Mouse (Mus musculus) kidney, adult 9 months (tissue): ENCODE measurements around the gene Lrrc20.
"Not testable (repeated sequence)": the region's sequence is repeated elsewhere in the genome, so short reads cannot be mapped to it uniquely, and the experiment has no call there.

Experiments used
- DNase-seq: peaks from one replicate; pipeline ENCODE4 v3.0.0; 2022

Lrrc20 gene

GRCm38 (mm10) chr10:61475594-61476439 is at the start of gene Lrrc20:
TSS of gene Lrrc20 (plus strand) at chr10:61475801.
- DNase-seq, result peak; percentile 87

GRCm38 (mm10) chr10:61426251-61426757 is 49.3 kb upstream of the Lrrc20 start:
- DNase-seq, result peak; percentile 51

DNA sequence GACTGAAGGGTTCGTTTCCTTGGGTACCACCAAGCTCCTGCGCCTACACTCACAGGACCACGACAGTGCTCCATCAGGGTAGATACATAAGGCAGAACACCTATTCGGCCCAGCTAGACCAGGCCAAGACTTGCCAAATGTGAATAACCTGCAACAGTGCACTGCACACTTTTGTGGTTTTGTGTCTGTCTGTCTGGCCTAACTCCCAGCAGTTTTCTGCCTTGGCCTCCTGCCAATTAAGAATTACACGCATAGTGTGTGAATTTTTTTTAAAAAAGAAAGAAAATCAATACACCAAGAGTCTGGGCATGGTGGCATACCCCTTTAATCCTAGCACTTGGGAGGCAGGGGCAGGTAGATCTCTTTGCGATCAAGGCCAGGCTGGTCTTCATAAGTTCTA is 47.6 kb upstream of the Lrrc20 start:
- DNase-seq, result no peak

DNA sequence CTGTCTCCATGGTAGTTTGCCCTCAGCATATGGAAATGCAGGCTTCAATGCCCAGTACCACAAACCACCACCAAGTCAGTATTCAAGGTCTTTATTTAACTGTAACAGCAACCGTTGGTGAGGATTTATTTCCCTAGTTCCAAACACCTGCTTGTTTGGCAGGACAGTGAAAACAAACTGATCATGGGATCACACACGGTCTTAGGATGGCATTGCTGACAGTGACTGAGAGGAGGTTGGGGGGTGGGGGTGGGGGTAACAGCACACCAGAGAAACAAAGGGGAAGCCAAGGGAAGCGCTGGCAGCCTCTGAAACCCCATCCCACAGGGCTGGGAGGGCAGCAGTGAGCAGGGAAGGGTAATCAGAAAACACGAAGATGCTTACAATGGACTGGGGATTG is 47.2 kb upstream of the Lrrc20 start:
- no peak for DNase-seq

DNA sequence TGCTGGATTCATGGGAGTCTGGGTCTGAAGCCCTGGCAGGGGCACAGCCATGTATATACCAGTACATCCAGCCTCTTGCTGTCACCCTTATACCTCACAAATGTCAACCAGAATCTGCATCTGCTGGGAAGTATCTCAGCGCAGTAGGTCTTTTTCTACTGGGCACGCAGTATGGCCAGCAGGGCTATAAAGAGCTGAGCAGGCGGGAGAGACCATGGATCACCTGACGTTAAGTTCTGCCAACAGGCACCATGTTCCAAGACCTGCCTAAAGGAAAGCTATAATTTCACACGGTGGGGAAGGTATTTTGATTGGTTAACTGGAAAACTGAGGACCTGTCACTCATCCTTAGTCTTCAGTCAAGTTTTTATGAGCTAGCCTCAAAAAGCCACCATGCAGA is 46.6 kb upstream of the Lrrc20 start:
- DNase-seq, result no peak

- DNase-seq, result no peak
Observed at GRCm38 (mm10) chr10:61431375-61431774, 44.2 kb upstream of the Lrrc20 start.

- DNase-seq, result peak; percentile 86
Observed at GRCm38 (mm10) chr10:61440202-61440800, 35.3 kb upstream of the Lrrc20 start.

- DNase-seq, result no peak
Observed at GRCm38 (mm10) chr10:61443456-61443855, 32.1 kb upstream of the Lrrc20 start.

- no peak for DNase-seq
Observed at GRCm38 (mm10) chr10:61443876-61444275, 31.7 kb upstream of the Lrrc20 start.

DNA sequence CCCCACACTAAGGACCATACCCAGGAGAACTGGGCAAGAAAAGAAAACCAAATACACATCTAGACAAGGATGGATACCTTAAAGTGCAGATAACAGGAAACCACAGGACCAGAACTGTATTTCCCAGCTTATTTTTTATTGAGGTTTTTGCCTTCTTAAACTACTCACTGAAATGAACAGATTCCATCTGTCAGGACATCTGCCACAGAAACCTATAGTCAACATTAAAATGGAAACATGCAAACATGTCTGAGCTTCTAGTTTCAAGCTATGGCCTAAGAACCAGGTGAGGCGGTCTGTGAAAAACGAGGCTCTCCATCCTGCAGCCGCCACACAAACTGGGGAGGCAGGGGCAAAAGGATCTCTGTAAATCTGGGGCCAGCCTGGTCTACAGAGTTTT is 30.6 kb upstream of the Lrrc20 start:
- no peak for DNase-seq

DNA sequence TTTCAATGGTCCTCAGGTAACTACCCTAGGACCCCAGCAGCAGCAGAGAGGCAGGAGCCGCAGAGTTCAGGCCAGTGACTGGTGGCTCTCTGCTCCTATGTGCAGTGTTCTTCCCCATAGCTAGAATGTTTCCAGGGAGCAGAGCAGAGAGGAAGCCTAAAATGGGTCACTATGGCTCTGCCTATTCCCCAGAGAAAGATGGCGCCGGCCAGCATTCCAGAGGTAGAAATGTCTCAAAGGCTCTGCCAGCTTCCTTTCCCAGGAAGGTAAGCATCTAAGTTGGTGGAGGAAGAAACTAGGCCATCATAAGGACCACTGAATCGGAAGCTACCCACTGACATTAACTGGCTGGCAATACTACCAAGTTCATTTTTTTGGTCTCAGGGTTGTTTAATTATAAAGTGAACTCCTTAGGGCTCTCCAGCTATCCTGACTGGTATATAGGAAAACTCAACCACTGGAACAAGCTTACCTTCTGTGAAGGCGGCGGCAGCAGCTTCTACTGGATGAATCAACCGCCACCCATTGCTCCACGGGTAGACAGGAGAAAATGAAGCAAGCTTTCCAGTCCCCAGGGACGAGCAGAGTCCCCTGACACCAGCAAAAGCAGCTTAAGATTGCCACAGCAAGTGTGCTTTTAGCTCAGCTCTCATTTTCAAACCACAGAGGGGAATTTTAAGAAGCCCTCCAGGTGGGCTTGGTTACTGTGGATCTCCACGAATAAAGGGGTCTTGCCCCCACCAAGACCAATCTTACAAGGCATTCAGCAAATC is 27.8 kb upstream of the Lrrc20 start:
- DNase-seq, result no peak

GRCm38 (mm10) chr10:61448834-61449233 is 26.8 kb upstream of the Lrrc20 start:
- DNase-seq, result no peak

DNA sequence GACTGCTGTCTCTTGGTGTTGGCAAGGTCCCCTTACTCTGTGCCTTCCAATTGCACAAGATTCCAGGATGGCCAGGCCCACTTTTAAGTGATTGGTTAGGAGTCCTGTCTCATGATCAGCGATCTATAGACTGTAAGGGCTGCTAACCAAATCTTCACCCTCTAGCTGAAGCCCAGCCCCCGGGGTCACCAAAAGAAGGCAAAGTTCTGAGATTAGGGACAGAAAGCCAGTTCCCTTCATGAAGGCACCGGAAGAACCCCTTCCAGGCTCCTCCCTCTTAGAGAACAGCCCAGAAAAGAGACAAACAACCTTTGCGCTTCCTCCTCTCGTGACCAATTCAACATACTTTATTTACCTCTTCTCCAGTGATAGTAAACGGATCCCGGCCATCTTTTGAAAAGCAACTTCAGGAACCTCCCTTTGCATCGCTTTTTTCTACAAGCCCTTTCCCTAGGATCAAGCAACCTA is 24.1 kb upstream of the Lrrc20 start:
- DNase-seq, result peak; percentile 73

DNA sequence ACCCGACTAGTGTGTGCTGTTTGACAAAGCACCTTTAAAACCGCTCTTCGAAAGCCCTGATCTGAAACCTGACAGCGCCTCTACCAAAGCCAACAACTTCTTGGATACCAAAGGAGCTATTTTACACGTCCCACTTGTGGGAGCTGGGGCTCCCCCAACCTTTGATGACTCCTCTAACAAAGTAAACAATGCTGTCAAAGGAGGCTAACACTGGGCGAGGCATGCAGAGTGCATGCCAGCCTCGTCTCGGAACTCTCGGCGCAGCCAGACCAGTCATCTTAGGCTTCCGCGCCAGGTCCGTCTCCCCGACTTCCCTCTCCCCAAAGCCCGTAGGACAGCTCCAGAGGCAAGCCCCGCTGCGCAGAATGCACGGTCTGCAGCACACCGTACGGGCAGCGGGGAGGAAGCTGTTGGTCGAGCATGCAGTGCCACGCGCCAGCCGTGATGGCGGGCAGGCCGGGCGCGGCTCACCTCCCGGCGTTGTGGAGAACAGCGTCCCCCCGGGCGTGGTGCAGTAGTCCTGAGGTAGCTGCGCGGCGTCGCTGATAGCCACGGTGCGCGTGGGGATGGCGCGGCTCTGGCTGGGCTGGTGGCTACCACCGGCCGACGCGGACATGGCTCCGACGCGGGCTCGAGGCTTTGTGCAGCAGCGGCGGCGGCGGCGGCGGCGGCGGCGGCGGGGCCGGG is 23.5 kb upstream of the Lrrc20 start:
- peak; percentile 47 for DNase-seq

DNA sequence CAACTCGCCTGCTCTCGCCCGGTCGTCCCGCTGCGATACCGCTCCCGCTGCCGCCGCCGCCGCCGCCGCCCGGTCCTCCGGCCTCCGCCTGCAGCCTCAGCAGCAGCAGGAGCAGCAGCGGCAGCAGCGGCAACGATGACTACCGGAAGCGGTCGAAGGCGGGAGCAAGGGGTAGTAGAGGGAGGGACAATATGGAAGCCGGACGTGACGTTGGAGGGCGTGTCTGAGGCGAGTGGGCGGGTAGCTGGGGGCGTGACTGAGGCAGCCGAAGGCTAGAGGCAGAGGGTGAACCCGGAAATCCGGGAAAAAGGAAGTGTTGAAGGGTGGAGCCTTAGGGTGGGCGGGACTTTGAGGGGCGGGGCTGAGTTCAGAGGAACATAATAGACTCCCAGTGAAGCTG is 23.0 kb upstream of the Lrrc20 start, which contains the start of gene Eif4ebp2:
TSS of gene Eif4ebp2 (minus strand) at position 17 of the 400 bp plus-strand sequence.
- peak; percentile 99 for DNase-seq

GRCm38 (mm10) chr10:61453171-61453570 is 22.4 kb upstream of the Lrrc20 start:
- DNase-seq, result not testable (repeated sequence)

DNA sequence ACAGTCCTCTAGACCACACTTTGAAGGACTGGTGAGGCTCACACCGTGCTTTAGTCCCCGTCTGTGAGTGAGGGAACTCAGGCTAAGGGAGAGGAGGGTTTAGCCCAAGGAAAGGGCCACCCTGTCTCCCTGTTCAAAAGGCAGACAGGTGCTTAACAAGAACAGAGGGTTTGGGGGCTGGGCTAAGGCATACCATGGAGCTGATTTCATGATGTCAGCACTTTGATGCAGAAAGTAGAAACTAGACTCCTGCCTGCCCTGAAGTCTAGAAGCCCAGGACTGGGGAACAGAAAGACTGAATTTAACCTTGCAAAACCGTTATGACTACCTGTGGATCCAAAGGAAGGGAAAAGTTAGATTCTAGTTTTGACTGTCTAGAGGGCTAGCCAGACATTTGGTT is 18.4 kb upstream of the Lrrc20 start:
- DNase-seq, result no peak

DNA sequence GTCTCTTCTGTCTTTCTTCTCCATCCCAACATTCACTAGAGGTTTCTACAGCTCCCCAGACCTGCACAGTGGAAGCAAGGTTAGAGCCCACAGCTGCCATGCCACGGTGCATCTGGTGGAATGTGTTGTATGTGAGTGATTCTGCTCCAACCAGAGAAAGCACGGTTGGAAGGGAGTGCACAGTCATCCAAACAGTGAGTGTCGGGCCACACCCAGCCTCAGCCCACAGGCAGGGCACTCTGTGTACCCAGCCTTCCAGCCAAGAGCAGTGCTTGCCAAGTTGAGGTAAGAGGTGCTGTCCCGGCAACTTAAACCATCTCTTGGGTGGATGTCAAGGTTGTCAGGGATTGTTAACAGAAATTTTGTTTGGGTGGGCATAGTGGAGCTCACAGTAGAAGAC is 10.6 kb upstream of the Lrrc20 start:
- no peak for DNase-seq

DNA sequence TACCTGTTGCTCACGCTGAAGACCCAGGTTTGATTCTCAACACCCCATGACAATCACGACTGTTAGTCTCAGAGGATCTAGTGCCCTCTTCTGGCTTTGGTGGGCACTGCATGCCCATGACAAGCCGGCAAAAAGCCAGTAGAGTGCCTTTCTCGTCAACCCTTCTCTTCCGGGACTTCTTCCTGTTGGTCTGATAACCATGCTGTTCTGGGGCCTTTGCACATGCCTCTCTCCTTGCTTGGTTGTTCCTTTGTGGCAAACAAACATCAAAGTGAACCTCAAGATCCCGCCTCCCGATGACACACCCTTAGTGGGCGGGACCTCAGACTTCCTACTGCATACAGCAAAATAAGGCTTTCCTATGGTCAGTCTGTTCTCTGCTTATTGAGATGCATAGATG is 9.4 kb upstream of the Lrrc20 start:
- DNase-seq, result no peak

DNA sequence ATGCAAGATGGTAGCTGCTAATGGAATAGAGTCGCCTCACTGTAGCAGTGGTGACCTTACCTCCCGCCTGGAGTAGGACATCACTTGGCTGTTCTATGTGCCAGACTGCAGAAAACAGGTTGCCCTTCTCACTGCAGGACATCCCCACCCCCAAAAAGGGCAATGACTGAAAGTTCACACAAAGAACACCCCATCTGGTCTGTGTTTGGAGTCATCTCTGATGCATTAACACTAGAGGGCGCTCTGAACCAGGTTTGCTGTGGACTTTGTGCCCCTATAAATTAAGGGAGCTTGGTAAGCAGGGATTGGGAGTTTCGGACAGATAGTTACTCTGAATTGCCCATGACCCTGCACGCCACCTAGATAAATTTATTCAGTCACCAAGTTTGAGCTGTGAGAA is 8.7 kb upstream of the Lrrc20 start:
- DNase-seq, result peak; percentile 42

DNA sequence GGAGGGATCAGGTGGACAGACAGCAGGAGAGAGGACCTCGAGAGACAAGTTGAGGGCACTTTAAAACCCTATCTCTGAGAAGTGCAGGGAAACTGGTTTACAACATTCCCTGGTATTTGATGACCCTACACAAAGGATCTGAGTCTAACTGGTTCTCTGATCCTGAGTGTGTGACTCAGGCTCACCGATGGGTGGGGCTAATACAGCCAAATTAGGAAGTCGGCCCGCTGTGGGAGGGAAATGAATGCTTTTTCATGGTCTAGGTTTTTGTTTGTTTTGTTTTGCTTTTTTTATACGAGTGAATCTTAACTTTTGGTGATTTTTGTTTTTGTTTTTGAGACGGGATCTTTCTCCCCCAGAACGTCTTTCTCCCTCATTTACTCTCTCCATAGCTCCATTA is 6.7 kb upstream of the Lrrc20 start:
- DNase-seq, result no peak

- peak; percentile 24 for DNase-seq
Observed at GRCm38 (mm10) chr10:61473640-61474039, 2.0 kb upstream of the Lrrc20 start.

DNA sequence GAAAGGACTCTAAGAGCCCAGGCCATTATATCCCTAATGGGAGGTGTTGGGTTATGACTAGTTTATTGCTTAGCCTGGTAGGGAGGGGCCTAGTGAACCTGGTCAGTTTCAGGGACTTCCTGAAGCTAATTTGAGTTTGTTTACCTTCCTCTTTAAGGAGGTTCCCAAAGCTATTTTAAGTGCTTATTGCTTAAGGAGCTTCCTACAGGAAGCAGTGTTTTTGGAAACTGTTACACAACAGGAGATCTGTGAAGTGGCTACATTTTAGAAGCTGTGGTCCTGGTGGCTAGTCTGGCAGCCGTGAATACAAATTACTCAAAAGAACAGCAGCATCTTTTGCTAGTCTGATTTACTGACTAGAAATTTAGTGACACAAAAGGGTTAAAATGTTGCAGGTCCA is 1.3 kb upstream of the Lrrc20 start:
- no peak for DNase-seq
